15 mouse cellular contexts compared by ENCODE assay signal in the genomic region with DNA sequence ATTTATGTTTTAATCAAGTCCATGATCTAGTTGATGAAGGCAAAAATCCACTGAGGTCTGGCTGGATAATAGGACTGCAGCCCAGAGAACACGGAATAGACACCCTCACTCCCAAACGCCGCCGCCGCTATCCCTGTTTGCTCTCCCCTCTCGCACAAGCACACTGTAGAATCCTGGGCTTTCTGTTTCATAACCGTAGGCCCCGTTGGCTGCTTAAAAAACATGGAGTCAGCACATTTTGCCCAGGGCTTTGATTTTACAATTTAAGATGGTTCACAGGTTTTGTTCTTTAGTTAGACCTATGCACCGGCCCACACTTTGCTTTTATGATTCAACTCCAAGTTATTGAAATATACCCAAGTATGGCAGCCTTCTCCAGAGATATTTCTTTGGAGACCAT.
"Had no signal": no experiment of that assay in that cellular context is flagged by ENCODE, and none has a peak within 500 bp of the region (broad histone marks: within the 10 kb centered on the region; RNA-seq: fewer than 3 reads in every experiment).

No protein-coding gene starts in this region.

- DNase-seq: kidney, adult 8-10 months; kidney, postnatal 36 days; layer of hippocampus, adult 9-11 months; layer of hippocampus, postnatal 36 days; lung, embryonic 14.5 days; lung, postnatal 14 days; right cerebral cortex, postnatal 14 days; thymus, adult 2 months; thymus, postnatal 25 days had no signal

- ATAC-seq: liver, embryonic 12.5 days had no signal

- H3K4me1 ChIP-seq: limb, embryonic 15.5 days; liver, embryonic 12.5 days; megakaryocyte, embryonic 14.5 days; stomach, embryonic 15.5 days had no signal

- H3K27me3 ChIP-seq: limb, embryonic 15.5 days; liver, embryonic 12.5 days; megakaryocyte, embryonic 14.5 days; stomach, embryonic 15.5 days had no signal

- H3K27ac ChIP-seq: kidney, postnatal 0 days; limb, embryonic 15.5 days; liver, embryonic 12.5 days; macrophage; stomach, embryonic 15.5 days had no signal

- H3K4me2 ChIP-seq: limb, embryonic 15.5 days; liver, embryonic 12.5 days; lung, embryonic 14.5 days; stomach, embryonic 15.5 days had no signal

- H3K9ac ChIP-seq: limb, embryonic 15.5 days; liver, embryonic 12.5 days; lung, embryonic 14.5 days; stomach, embryonic 15.5 days had no signal

- H3K36me3 ChIP-seq: limb, embryonic 15.5 days; liver, embryonic 12.5 days; stomach, embryonic 15.5 days had no signal

- H3K4me3 ChIP-seq: limb, embryonic 15.5 days; liver, embryonic 12.5 days; megakaryocyte, embryonic 14.5 days; stomach, embryonic 15.5 days had no signal

- H3K9me3 ChIP-seq: limb, embryonic 15.5 days; liver, embryonic 12.5 days; stomach, embryonic 15.5 days had no signal
